Mouse (Mus musculus) neural tube, postnatal 0 days (tissue): ENCODE data around the gene Sf3a1. TPM values are rescaled to one million over a fixed set of nuclear protein-coding genes. Genes with fewer than 3 reads are reported as not detected.

ENCODE experiments used
- microRNA-seq: library from miRNA; unstranded; fragments of <30 nt; microRNA quantifications from one replicate; pipeline ENCODE4, GENCODE M21; 2016
- polyA plus RNA-seq: library from polyadenylated mRNA; unstranded; fragments of >200 nt; fragmentation: Nextera tagmentation; extraction: Ambion mirVana; gene quantifications from 2 replicates; pipeline ENCODE4 v1.2.1, GENCODE M21; 2015

The Sf3a1 gene
- polyA plus RNA-seq: 28.6 and 31.5 TPM in 2 replicates

GRCm38 (mm10) chr11:4159808-4160708, at the start of gene Sf3a1, which contains the start of gene Ccdc157:
Gene Sf3a1, plus strand, starts transcription at chr11:4160350.
Gene Ccdc157, minus strand, starts transcription at chr11:4160293.

GRCm38 (mm10) chr11:4122742-4123579, 37.2 kb upstream of the Sf3a1 start, which contains the start of gene Sec14l2:
Gene Sec14l2, minus strand, starts transcription at chr11:4123415.

GRCm38 (mm10) chr11:4134986-4135935, 24.9 kb upstream of the Sf3a1 start, which contains the start of gene Rnf215:
Gene Rnf215, plus strand, starts transcription at chr11:4135202.

GRCm38 (mm10) chr11:4186486-4187317, 26.6 kb downstream of the Sf3a1 start, which contains the start of gene Tbc1d10a:
Gene Tbc1d10a, plus strand, starts transcription at chr11:4186789.

GRCm38 (mm10) chr11:4217914-4218629, 57.9 kb downstream of the Sf3a1 start, which contains the start of gene Castor1:
Gene Castor1, plus strand, starts transcription at chr11:4218225.

Small RNAs within 50 kb of the gene (microRNA-seq; reads per million reads assigned to microRNA genes)
- gene Mir3060: 4.4 reads per million, percentile 7 among the genes with 10 or more reads in this experiment

Other genes with a start within 250 kb of the Sf3a1 start
- 22.7 and 23.9 TPM in 2 replicates for gene Slc35e4, start 245.7 kb upstream of the Sf3a1 start, polyA plus RNA-seq
- 32.7 and 35.5 TPM in 2 replicates for gene Tcn2, start 228.2 kb upstream of the Sf3a1 start, polyA plus RNA-seq
- gene Pes1, start 196.4 kb upstream of the Sf3a1 start, polyA plus RNA-seq: 42.2 and 42.3 TPM in 2 replicates
- not detected in 2 replicates for gene 4930556J24Rik, start 183.6 kb upstream of the Sf3a1 start, polyA plus RNA-seq
- 34.9 and 35.3 TPM in 2 replicates for gene Gal3st1, start 176.7 kb upstream of the Sf3a1 start, polyA plus RNA-seq
- 0.13 TPM in 1 of 2 replicates, not detected in the other for gene Sec14l4, start 128.9 kb upstream of the Sf3a1 start, polyA plus RNA-seq
- 0.94 and 1.1 TPM in 2 replicates for gene Sec14l3, start 95.5 kb upstream of the Sf3a1 start, polyA plus RNA-seq
- gene Mtfp1, start 64.9 kb upstream of the Sf3a1 start, polyA plus RNA-seq: 21.1 and 22.3 TPM in 2 replicates
- 10.2 and 10.6 TPM in 2 replicates for gene Sec14l2, start 36.9 kb upstream of the Sf3a1 start, polyA plus RNA-seq
- gene Rnf215, start 25.1 kb upstream of the Sf3a1 start, polyA plus RNA-seq: 57.3 and 62.2 TPM in 2 replicates
- 7.8 and 9.1 TPM in 2 replicates for gene Ccdc157, start 57 bp upstream of the Sf3a1 start, polyA plus RNA-seq
- gene Tbc1d10a, start 26.4 kb downstream of the Sf3a1 start, polyA plus RNA-seq: 38.6 and 41.8 TPM in 2 replicates
- 18.2 and 20.5 TPM in 2 replicates for gene Castor1, start 57.9 kb downstream of the Sf3a1 start, polyA plus RNA-seq
- 0.10 TPM in 1 of 2 replicates, not detected in the other for gene Osm, start 76.1 kb downstream of the Sf3a1 start, polyA plus RNA-seq
- gene Lif, start 97.2 kb downstream of the Sf3a1 start, polyA plus RNA-seq: 0.04 and 0.13 TPM in 2 replicates